Mouse (Mus musculus) neural tube, embryonic 14.5 days (tissue): ENCODE measurements around the gene Foxc2. TPM values are rescaled to one million over a fixed set of nuclear protein-coding genes. Genes with fewer than 3 reads are reported as not detected.
"Not testable (repeated sequence)": the region's sequence is repeated elsewhere in the genome, so short reads cannot be mapped to it uniquely, and the experiment has no call there.

Experiments used
- ATAC-seq: fragments of 200-750 bp; cut with Nextera tagmentation; 2 replicates; pipeline ENCODE4 v1.8.0; 2017; ENCODE audit warnings: low read depth, mild to moderate bottlenecking, moderate TSS enrichment, moderate library complexity
- H3K27ac ChIP-seq: fragments of 300-500 bp; sonication (generic); 2 replicates; pipeline ENCODE4 v1.5.1; 2014; ENCODE audit warnings: low read depth, mild to moderate bottlenecking, control low read depth, low read length, moderate library complexity, mixed read lengths
- H3K27me3 ChIP-seq: fragments of 300-500 bp; sonication (generic); 2 replicates; pipeline ENCODE4 v1.6.1; 2014; ENCODE audit warnings: low read length; ENCODE audit not compliant: control insufficient read depth, insufficient read depth
- H3K36me3 ChIP-seq: fragments of 300-500 bp; sonication (generic); 2 replicates; pipeline ENCODE4 v1.6.1; 2014; ENCODE audit warnings: low read length, mixed read lengths; ENCODE audit not compliant: control insufficient read depth, insufficient read depth
- H3K4me1 ChIP-seq: fragments of 300-500 bp; sonication (generic); 2 replicates; pipeline ENCODE4 v1.6.1; 2014; ENCODE audit warnings: low read length; ENCODE audit not compliant: control insufficient read depth, insufficient read depth
- H3K4me2 ChIP-seq: fragments of 300-500 bp; sonication (generic); 2 replicates; pipeline ENCODE4 v1.6.1; 2014; ENCODE audit warnings: mild to moderate bottlenecking, low read depth, low read length, control low read depth
- H3K4me3 ChIP-seq: fragments of 300-500 bp; sonication (generic); 2 replicates; pipeline ENCODE4 v1.5.1; 2014; ENCODE audit warnings: low read depth, low read length, control low read depth, mixed read lengths
- H3K9ac ChIP-seq: fragments of 300-500 bp; sonication (generic); replicated peaks from 2 replicates; pipeline ENCODE4 v1.6.1; 2014; ENCODE audit warnings: low read depth, mild to moderate bottlenecking, control low read depth, low read length, mixed read lengths
- H3K9me3 ChIP-seq: fragments of 300-500 bp; sonication (generic); 2 replicates; pipeline ENCODE4 v1.6.1; 2016; ENCODE audit warnings: low read length; ENCODE audit not compliant: control insufficient read depth
- WGBS: fragments of 180-500 bp; shearing (Covaris S2); extraction: QIAGEN DNeasy Blood & Tissue Kit; methylation state at CpG from one replicate; pipeline ENCODE4 v1.1.7; 2014; 5-methylcytosine and 5-hydroxymethylcytosine counted together
- polyA plus RNA-seq: library from polyadenylated mRNA; unstranded; fragments of >200 nt; fragmentation: Nextera tagmentation; extraction: Ambion mirVana; gene quantifications from 2 replicates; pipeline ENCODE4 v1.2.1, GENCODE M21; 2014

Gene Foxc2
- polyA plus RNA-seq, 1 experiment from 2014 or later = 0.16 TPM

DNA sequence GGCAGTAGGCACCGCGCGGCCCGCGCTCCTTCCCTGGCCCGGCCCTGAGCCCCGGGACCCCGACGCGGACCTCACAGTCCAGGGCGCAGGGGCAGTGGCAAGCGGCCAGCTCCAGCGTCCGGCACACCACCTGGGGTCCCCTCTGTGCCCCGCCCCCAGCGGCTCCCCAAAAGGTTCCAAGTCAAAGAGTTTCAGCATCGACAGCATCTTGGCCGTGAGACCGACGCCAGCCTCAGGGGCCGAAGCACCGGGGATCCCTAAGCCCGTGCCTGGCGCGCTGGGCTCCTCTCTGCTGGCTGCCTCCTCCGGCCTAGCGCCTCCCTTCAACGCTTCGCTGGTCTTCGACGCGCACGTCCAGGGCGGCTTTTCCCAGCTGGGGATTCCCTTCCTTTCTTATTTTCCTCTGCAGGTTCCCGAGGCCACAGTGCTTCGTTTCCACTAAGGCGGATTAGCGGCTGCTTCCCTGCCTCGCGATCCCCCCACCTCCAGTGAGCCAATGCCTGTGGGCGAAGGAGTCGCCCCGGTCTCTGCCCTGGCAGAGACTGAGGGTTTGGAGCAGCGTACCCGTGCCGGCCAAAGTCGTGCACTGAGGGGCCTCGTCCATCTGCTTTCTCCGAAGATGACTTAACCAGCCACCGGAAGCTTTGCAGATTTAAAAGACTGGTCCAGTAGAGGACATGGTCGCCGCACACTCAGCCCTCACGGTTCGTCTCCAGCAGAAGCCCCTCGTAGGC, 12.7 kb downstream of the Foxc2 start:
- Histone ChIP-seq H3K4me1 (no peaks in the 10 kb centered on the region; the same call in 1 of the 2 replicates), H3K27ac (no peak overlapping the region), H3K4me2 (peak overlapping the region; percentile 14), H3K9me3 (no peaks in the 10 kb centered on the region), H3K27me3 (peaks cover 43% of the 10 kb centered on the region), H3K4me3 (peak overlapping the region; percentile 7; the same call in 1 of the 2 replicates), H3K9ac (no peak overlapping the region), H3K36me3 (no peaks in the 10 kb centered on the region)
- ATAC-seq = no peak
- 2% methylated on average over 41 of the region's 55 CpGs for WGBS

DNA sequence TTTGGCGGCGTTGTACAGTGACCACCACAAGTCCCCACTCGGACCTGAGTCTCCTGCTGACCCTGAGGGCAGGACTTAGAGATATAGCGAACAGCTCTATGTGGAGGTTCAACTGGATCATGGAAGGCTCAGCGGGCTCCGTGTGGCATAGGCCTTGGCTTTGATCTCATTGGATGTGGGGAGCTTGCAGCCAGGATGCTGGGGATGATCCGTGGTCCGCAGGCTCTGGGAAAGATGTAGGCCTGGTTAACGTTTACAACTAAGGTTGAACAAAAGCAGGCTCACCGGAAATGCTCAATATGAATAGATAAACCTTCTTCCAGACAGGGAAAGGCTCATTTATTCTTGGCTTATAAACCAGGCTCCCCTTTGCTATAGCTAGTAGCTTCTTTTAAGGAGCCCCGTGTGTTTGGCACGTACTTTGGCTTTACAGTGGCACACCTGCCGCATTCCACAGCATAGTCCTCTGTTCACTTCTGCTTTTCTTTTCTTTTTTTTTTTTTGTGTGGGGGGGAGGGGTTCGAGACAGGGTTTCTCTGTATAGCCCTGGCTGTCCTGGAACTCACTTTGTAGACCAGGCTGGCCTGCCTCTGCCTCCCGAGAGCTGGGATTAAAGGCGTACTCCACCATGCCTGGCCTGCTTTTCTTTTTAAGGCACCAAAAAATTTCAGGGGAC, 13.4 kb downstream of the Foxc2 start:
- ATAC-seq = no peak
- WGBS = 12% methylated on average over 16 of the region's 16 CpGs
- Histone ChIP-seq H3K4me2 (no peak overlapping the region), H3K9me3 (no peaks in the 10 kb centered on the region), H3K9ac (no peak overlapping the region), H3K36me3 (no peaks in the 10 kb centered on the region), H3K4me3 (no peak overlapping the region), H3K4me1 (no peaks in the 10 kb centered on the region; the same call in 1 of the 2 replicates), H3K27ac (no peak overlapping the region), H3K27me3 (peaks cover 38% of the 10 kb centered on the region)

DNA sequence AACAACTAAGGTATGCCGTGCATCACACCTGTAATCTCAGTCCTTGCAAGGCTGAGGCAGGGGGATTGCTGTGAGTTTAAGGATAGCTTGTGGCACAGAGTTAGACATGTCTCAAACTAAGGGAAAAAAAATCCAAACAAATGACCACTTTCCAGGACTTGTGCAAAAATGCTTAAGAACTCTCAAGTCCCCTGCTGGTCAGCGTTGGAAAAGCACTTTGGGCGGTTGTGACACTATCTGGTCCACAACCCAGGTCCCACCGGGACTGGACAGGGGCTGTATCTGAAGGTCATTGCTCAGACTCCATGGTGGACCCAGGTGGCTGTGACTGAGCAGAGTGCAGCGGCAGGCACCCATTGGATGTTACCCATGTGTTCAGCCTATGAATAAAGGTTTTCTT, 14.6 kb downstream of the Foxc2 start:
- Histone ChIP-seq H3K27ac (no peak overlapping the region), H3K27me3 (peaks cover 30% of the 10 kb centered on the region), H3K9ac (no peak overlapping the region), H3K9me3 (no peaks in the 10 kb centered on the region), H3K4me1 (no peaks in the 10 kb centered on the region; the same call in 1 of the 2 replicates), H3K4me3 (no peak overlapping the region), H3K4me2 (no peak overlapping the region), H3K36me3 (no peaks in the 10 kb centered on the region)
- ATAC-seq = no peak
- 37% methylated on average over 5 of the region's 5 CpGs for WGBS

DNA sequence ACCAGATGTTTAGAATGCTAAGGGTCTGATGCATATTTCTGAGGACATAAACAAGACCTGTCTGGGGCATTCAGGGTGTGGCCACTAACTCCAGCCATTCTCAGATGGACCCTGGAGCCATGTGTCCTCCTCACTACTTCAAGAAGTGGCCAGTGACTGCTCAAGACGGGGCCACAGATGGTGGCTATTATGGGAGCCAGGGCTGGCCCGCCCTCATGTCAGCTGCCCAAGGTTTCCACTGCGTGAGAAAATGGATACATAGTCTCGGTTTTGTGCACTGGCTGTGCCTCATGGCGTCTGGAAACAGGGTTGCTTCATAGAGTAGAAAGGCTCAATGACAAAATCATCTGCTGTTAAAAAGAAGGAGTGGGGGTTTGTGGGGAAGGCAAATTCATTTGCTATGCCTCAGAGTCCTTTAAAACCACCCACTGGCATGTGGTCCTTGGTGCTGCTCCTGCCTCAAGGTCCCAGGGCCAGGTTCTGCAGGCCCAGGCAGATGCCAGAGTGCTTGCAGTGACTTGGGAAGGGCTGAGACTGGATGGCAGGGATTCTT, 17.1 kb downstream of the Foxc2 start:
- Histone ChIP-seq H3K4me3 (no peak overlapping the region), H3K4me2 (no peak overlapping the region), H3K27me3 (peaks cover 17% of the 10 kb centered on the region), H3K36me3 (no peaks in the 10 kb centered on the region), H3K9me3 (no peaks in the 10 kb centered on the region), H3K9ac (no peak overlapping the region), H3K27ac (no peak overlapping the region), H3K4me1 (no peaks in the 10 kb centered on the region; the same call in 1 of the 2 replicates)
- ATAC-seq = no peak
- 63% methylated on average over 5 of the region's 5 CpGs for WGBS

DNA sequence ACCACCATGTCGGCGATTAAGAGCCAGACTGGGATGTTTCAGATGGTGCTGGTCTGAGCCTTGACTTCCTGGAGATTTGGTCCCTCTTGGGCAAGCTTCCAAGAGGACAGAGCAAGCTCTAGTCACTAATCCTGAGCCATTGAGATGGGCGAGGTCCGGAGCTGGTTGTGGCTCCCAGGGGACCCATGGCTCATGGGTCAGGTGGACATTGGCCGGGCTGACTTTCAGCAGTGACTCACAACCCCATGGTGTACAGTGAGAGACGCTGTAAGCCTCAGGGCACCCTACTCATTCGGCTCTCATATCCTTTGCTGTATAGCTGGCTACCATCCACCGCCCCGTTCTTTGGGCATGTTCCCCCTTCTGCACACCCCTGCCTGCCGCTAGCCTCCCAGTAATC, 18.1 kb downstream of the Foxc2 start:
- no peaks in the 10 kb centered on the region for H3K9me3 ChIP-seq
- WGBS = 91% methylated on average over 10 of the region's 10 CpGs
- H3K4me2 ChIP-seq = no peak overlapping the region
- no peak overlapping the region for H3K4me3 ChIP-seq
- H3K36me3 ChIP-seq = no peaks in the 10 kb centered on the region
- ATAC-seq = no peak
- no peak overlapping the region for H3K9ac ChIP-seq
- H3K27me3 ChIP-seq = peaks cover 9% of the 10 kb centered on the region
- no peak overlapping the region for H3K27ac ChIP-seq
- H3K4me1 ChIP-seq = no peaks in the 10 kb centered on the region

DNA sequence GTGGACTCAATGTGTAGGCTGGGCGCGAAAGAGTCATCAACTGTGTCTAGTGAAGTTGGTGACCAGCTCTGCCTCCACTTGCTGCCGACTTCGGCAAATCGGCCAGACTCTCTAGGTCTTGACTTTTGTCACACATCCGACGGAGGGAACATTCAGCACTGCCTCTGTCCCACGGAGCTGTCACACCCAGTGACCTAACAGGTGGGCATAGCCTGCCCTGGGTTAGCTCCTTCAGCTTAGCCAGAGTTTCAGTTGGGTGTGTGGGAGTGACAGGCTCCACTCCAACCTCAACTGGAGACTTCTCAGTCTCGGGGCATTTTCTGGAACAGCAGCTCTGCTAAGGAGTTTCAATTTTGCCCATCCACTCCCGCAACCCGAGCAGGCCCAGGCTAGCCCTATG, 18.5 kb downstream of the Foxc2 start:
- H3K27me3 ChIP-seq = peaks cover 5% of the 10 kb centered on the region
- H3K4me3 ChIP-seq = no peak overlapping the region
- no peaks in the 10 kb centered on the region for H3K36me3 ChIP-seq
- WGBS = 91% methylated on average over 11 of the region's 11 CpGs
- H3K4me2 ChIP-seq = no peak overlapping the region
- no peaks in the 10 kb centered on the region for H3K9me3 ChIP-seq
- no peak overlapping the region for H3K27ac ChIP-seq
- H3K9ac ChIP-seq = no peak overlapping the region
- no peaks in the 10 kb centered on the region for H3K4me1 ChIP-seq
- no peak for ATAC-seq

DNA sequence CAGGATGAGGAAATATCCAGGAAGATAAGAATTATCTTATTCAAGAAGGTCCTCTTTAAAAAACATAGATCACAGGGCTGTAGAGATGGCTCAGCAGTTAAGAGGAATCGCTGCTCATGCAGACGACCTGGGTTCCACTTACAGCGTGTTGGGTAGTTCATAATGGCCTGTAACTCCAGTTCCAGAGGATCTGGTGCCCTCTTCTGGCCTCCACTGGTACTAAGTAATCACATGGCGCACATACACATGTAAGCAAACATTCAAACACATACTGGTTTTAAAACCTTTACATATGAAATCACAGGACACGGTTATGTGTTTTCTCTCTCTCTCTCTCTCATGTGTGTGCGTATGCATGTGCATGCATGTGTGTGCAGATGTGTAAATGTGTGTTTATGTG, 20.9 kb downstream of the Foxc2 start:
- Histone ChIP-seq H3K27ac (no peak overlapping the region), H3K36me3 (no peaks in the 10 kb centered on the region), H3K4me1 (no peaks in the 10 kb centered on the region), H3K4me3 (no peak overlapping the region), H3K27me3 (no peaks in the 10 kb centered on the region), H3K9me3 (no peaks in the 10 kb centered on the region), H3K4me2 (no peak overlapping the region), H3K9ac (no peak overlapping the region)
- 96% methylated on average over 6 of the region's 6 CpGs for WGBS
- ATAC-seq = no peak

DNA sequence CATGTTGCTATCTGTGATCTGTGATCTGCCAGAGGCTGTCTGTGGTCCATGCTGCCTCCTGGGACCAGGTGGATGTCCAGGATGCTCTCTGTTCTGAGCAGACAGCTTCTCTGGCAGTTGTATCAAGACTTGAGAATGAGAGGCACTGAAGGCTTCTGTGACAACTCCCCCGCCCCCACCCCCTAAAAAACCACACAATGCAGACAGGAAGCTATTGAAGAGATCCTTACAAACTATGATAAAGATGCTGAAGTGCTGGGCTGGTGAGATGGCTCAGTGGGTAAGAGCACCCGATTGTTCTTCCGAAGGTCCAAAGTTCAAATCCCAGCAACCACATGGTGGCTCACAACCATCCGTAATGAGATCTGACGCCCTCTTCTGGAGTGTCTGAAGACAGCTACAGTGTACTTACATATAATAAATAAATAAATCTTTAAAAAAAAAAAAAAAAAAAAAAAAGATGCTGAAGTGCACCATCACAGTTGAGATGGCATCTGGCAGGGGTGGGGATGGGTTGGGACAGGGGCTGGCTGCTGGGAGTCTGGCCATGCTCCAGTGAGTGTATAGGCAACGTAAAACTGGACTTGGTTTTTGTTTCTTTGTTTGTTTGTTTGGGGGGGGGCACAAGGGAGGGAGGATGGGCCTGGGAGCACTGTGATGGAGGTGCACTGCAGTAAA, 29.6 kb downstream of the Foxc2 start:
- not testable (repeated sequence) for H3K36me3 ChIP-seq, H3K4me1 ChIP-seq, H3K9me3 ChIP-seq, ATAC-seq, H3K27me3 ChIP-seq, H3K4me3 ChIP-seq, H3K27ac ChIP-seq, H3K4me2 ChIP-seq, H3K9ac ChIP-seq
- WGBS = 75% methylated on average over 4 of the region's 6 CpGs
